Mouse (Mus musculus) G1E (cell line): ENCODE data around the gene Pdcd11. TPM values are rescaled to one million over a fixed set of nuclear protein-coding genes. Genes with fewer than 3 reads are reported as not detected.

Source experiments
- ATAC-seq: 2 replicates; pipeline ENCODE4 v1.8.0; 2016; ENCODE audit warnings: mild to moderate bottlenecking; ENCODE audit not compliant: insufficient number of reproducible peaks, poor library complexity, low FRiP score, severe bottlenecking; ENCODE audit errors: extremely low read depth
- DNase-seq: peaks from one replicate; pipeline ENCODE4 v3.0.0; 2012; ENCODE audit warnings: low spot score
- H3K27me3 ChIP-seq: 2 replicates; pipeline ENCODE4 v1.6.1; 2012; ENCODE audit warnings: mild to moderate bottlenecking, low read length, inconsistent platforms; ENCODE audit not compliant: insufficient read depth
- H3K36me3 ChIP-seq: replicated peaks from 2 replicates; pipeline ENCODE3; 2012; ENCODE audit warnings: mild to moderate bottlenecking, inconsistent platforms
- H3K4me1 ChIP-seq: 2 replicates; pipeline ENCODE4 v1.6.1; 2012; ENCODE audit warnings: low read depth, low read length, inconsistent platforms, mixed read lengths; ENCODE audit not compliant: insufficient read depth
- H3K4me3 ChIP-seq: 2 replicates; pipeline ENCODE4 v1.5.1; 2012; ENCODE audit warnings: low read depth, mild to moderate bottlenecking, inconsistent platforms, low read length, moderate library complexity, mixed read lengths
- H3K9me3 ChIP-seq: replicated peaks from 2 replicates; pipeline ENCODE4 v1.6.1; 2012; ENCODE audit warnings: inconsistent platforms
- CTCF ChIP-seq: IDR thresholded peaks from 2 replicates; pipeline ENCODE4 v1.5.1; 2012; ENCODE audit warnings: low read depth, low read length, inconsistent platforms, mixed read lengths
- GATA1 ChIP-seq: IDR thresholded peaks from 2 replicates; pipeline ENCODE4 v1.6.1; 2012; ENCODE audit warnings: borderline replicate concordance, low read length, inconsistent platforms, mixed read lengths
- GATA2 ChIP-seq: IDR thresholded peaks from 2 replicates; pipeline ENCODE4 v1.6.1; 2012; ENCODE audit warnings: low read depth, low read length, inconsistent platforms, borderline replicate concordance
- POLR2AphosphoS5 ChIP-seq: IDR thresholded peaks from 2 replicates; pipeline ENCODE4 v1.6.1; 2012; ENCODE audit warnings: low read depth, low read length, inconsistent platforms; ENCODE audit not compliant: insufficient replicate concordance
- TAL1 ChIP-seq: conservative IDR thresholded peaks from 2 replicates; pipeline ENCODE4 v1.6.1; 2012; ENCODE audit warnings: low read depth, low read length, inconsistent platforms, mixed read lengths
- polyA plus RNA-seq: library from polyadenylated mRNA; stranded (reverse); fragments of >175 nt; gene quantifications from 2 replicates; pipeline ENCODE4 v1.2.3, GENCODE M21; 2012
- total RNA-seq, 2 experiments: library from RNA; stranded (forward) in 1 of 2; stranded (reverse) in 1 of 2; fragments of 200-1000 nt in 1 of 2; fragments of >200 nt in 1 of 2; fragmentation: Nextera tagmentation in 1 of 2; gene quantifications; 2 replicates each; pipeline ENCODE4 v1.2.3; 2014 to 2017

The Pdcd11 gene
- total and polyA plus RNA-seq, 3 experiments = 27.5 to 37.5 (median 30.9) TPM

DNA sequence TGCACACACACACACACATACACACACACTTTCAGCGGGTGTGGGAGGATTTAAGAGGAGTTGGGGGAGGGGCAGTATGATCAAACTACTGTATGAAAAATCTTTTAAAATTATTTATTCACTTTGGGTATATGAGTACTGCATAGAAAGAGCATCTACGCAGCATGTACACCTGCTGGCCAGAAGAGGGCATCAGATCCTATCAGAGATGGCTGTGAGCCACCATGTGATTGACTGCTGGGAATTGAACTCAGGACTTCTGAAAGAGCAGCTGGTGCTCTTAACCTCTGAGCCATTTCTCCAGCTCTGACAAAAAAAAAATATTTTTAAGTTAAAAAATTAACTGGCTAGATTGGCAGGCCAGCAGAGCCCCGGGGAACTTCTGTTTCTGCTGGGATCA lies 83.9 kb downstream of the Pdcd11 start:
- Histone ChIP-seq H3K36me3 (no peaks in the 10 kb centered on the region), H3K4me1 (no peaks in the 10 kb centered on the region; the same call in 1 of the 2 replicates), H3K4me3 (no peak overlapping the region), H3K9me3 (peaks cover 11% of the 10 kb centered on the region; the same call in 1 of the 2 replicates), H3K27me3 (peaks cover 7% of the 10 kb centered on the region; the same call in 1 of the 2 replicates)
- DNase-seq (no peak), ATAC-seq (no peak)
- TF ChIP-seq TAL1 = no peak
- TF ChIP-seq CTCF = 0 out of 2 replicates have a peak, but pooled peaks have one; percentile 10

- no peak for DNase-seq
- no peaks in the 10 kb centered on the region for H3K36me3 ChIP-seq
- TF ChIP-seq POLR2AphosphoS5 (no peak), CTCF (no peak), GATA2 (no peak), TAL1 (no peak), GATA1 (no peak)
- peaks cover 11% of the 10 kb centered on the region; the same call in 1 of the 2 replicates for H3K9me3 ChIP-seq
- H3K27me3 ChIP-seq = peaks cover 8% of the 10 kb centered on the region; the same call in 1 of the 2 replicates
- no peaks in the 10 kb centered on the region; the same call in 1 of the 2 replicates for H3K4me1 ChIP-seq
- ATAC-seq = no peak
- H3K4me3 ChIP-seq = no peak overlapping the region
Measured at GRCm38 (mm10) chr19:47175472-47175871, 84.9 kb downstream of the Pdcd11 start.

DNA sequence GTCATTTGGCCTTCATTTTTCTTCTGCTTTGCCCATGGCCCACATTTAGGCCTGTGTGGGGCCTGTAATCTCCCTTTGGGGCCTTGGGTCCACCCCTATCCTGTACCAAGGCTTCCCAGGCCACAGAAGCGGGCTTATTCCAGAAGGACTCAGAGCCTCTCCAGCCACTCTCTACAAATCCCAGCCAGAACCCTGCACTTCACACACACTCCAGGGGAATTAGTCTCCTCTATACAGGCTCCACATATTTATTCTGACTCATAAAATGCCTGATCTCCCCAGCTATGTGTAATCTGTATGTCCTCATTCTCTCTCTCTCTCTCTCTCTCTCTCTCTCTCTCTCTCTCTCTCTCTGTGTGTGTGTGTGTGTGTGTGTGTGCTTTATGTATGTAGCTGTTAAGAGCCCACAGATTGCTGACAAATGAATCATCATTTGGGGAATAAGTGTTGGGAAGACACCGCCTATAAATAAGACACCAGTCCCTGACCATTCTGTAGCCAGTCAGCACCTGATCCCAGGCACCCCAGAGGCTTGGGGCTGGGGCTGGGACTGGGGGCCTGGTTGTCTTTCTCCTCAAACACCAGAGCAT lies 86.4 kb downstream of the Pdcd11 start:
- Histone ChIP-seq H3K36me3 (no peaks in the 10 kb centered on the region), H3K27me3 (peaks cover 8% of the 10 kb centered on the region; the same call in 1 of the 2 replicates), H3K9me3 (peaks cover 12% of the 10 kb centered on the region; the same call in 1 of the 2 replicates), H3K4me1 (no peaks in the 10 kb centered on the region; the same call in 1 of the 2 replicates), H3K4me3 (no peak overlapping the region)
- no peak for TF ChIP-seq GATA2
- no peak for TF ChIP-seq TAL1
- TF ChIP-seq CTCF = no peak
- TF ChIP-seq GATA1 = no peak
- TF ChIP-seq POLR2AphosphoS5 = no peak
- ATAC-seq (no peak), DNase-seq (no peak)

- peaks cover 8% of the 10 kb centered on the region; the same call in 1 of the 2 replicates for H3K27me3 ChIP-seq
- DNase-seq = no peak
Measured at GRCm38 (mm10) chr19:47178001-47178400, 87.4 kb downstream of the Pdcd11 start.

GRCm38 (mm10) chr19:47178431-47179271 lies 88.1 kb downstream of the Pdcd11 start, which contains the start of gene Neurl1a:
TSS of gene Neurl1a (plus strand) at chr19:47178820.
- DNase-seq = no peak
- H3K27me3 ChIP-seq = peaks cover 8% of the 10 kb centered on the region; the same call in 1 of the 2 replicates
- no peak for ATAC-seq
- peaks cover 14% of the 10 kb centered on the region; the same call in 1 of the 2 replicates for H3K9me3 ChIP-seq
- H3K4me1 ChIP-seq = no peaks in the 10 kb centered on the region; the same call in 1 of the 2 replicates
- no peak for TF ChIP-seq TAL1
- TF ChIP-seq GATA1 = no peak
- TF ChIP-seq CTCF = no peak
- TF ChIP-seq POLR2AphosphoS5 = no peak
- TF ChIP-seq GATA2 = no peak
- no peak within 1 kb of the TSS; the same call in 1 of the 2 replicates for H3K4me3 ChIP-seq
- H3K36me3 ChIP-seq = no peaks in the 10 kb centered on the region

More at GRCm38 (mm10) chr19:47178001-47178400, 87.4 kb downstream of the Pdcd11 start:
- no peak overlapping the region for H3K4me3 ChIP-seq
- no peaks in the 10 kb centered on the region for H3K36me3 ChIP-seq
- H3K9me3 ChIP-seq = peaks cover 14% of the 10 kb centered on the region; the same call in 1 of the 2 replicates
- TF ChIP-seq GATA1 (no peak), POLR2AphosphoS5 (no peak), TAL1 (no peak), CTCF (no peak), GATA2 (no peak)
- no peaks in the 10 kb centered on the region; the same call in 1 of the 2 replicates for H3K4me1 ChIP-seq
- no peak for ATAC-seq

- Histone ChIP-seq H3K27me3 (peaks cover 8% of the 10 kb centered on the region; the same call in 1 of the 2 replicates), H3K36me3 (no peaks in the 10 kb centered on the region), H3K4me1 (no peaks in the 10 kb centered on the region), H3K4me3 (no peak overlapping the region; the same call in 1 of the 2 replicates), H3K9me3 (peaks cover 14% of the 10 kb centered on the region; the same call in 1 of the 2 replicates)
- ATAC-seq (no peak), DNase-seq (no peak)
- TF ChIP-seq POLR2AphosphoS5 (no peak), TAL1 (no peak), GATA1 (no peak), CTCF (no peak), GATA2 (no peak)
Measured at GRCm38 (mm10) chr19:47179272-47179809, 88.8 kb downstream of the Pdcd11 start.
